Mouse (Mus musculus) midbrain, embryonic 13.5 days (tissue): ENCODE data around the gene Prkn. TPM values are rescaled to one million over a fixed set of nuclear protein-coding genes. Genes with fewer than 3 reads are reported as not detected.

Source experiments
- ATAC-seq: fragments of 200-750 bp; cut with Nextera tagmentation; 2 replicates; pipeline ENCODE4 v1.8.0; 2017; ENCODE audit warnings: mild to moderate bottlenecking, moderate TSS enrichment, moderate library complexity
- H3K27ac ChIP-seq: fragments of 300-500 bp; sonication (generic); 2 replicates; pipeline ENCODE4 v1.5.1; 2015; ENCODE audit warnings: inconsistent platforms, mild to moderate bottlenecking, moderate library complexity
- H3K27me3 ChIP-seq: fragments of 300-500 bp; sonication (generic); 2 replicates; pipeline ENCODE4 v1.6.1; 2015; ENCODE audit warnings: mild to moderate bottlenecking, inconsistent platforms
- H3K36me3 ChIP-seq: fragments of 300-500 bp; sonication (generic); 2 replicates; pipeline ENCODE4 v1.6.1; 2015; ENCODE audit warnings: mild to moderate bottlenecking, inconsistent platforms
- H3K4me1 ChIP-seq: fragments of 300-500 bp; sonication (generic); replicated peaks from 2 replicates; pipeline ENCODE4 v1.6.1; 2015; ENCODE audit warnings: inconsistent platforms
- H3K4me2 ChIP-seq: fragments of 300-500 bp; sonication (generic); replicated peaks from 2 replicates; pipeline ENCODE4 v1.6.1; 2015; ENCODE audit warnings: moderate library complexity, mild to moderate bottlenecking, inconsistent platforms
- H3K4me3 ChIP-seq: fragments of 300-500 bp; sonication (generic); replicated peaks from 2 replicates; pipeline ENCODE4 v1.5.1; 2015; ENCODE audit warnings: mild to moderate bottlenecking, inconsistent platforms
- H3K9ac ChIP-seq: fragments of 300-500 bp; sonication (generic); replicated peaks from 2 replicates; pipeline ENCODE4 v1.6.1; 2015; ENCODE audit warnings: mild to moderate bottlenecking, inconsistent platforms
- H3K9me3 ChIP-seq: fragments of 300-500 bp; sonication (generic); 2 replicates; pipeline ENCODE4 v1.6.1; 2016; ENCODE audit warnings: mild to moderate bottlenecking, inconsistent platforms
- WGBS: fragments of 180-500 bp; shearing (Covaris S2); methylation state at CpG from one replicate; pipeline ENCODE4 v1.1.7; 2015; 5-methylcytosine and 5-hydroxymethylcytosine counted together
- polyA plus RNA-seq: library from polyadenylated mRNA; unstranded; fragments of >200 nt; fragmentation: Nextera tagmentation; extraction: Ambion mirVana; gene quantifications from 2 replicates; pipeline ENCODE4 v1.2.1, GENCODE M21; 2015

Gene Prkn
- polyA plus RNA-seq, 1 experiment from 2014 or later, result 3.1 TPM

DNA sequence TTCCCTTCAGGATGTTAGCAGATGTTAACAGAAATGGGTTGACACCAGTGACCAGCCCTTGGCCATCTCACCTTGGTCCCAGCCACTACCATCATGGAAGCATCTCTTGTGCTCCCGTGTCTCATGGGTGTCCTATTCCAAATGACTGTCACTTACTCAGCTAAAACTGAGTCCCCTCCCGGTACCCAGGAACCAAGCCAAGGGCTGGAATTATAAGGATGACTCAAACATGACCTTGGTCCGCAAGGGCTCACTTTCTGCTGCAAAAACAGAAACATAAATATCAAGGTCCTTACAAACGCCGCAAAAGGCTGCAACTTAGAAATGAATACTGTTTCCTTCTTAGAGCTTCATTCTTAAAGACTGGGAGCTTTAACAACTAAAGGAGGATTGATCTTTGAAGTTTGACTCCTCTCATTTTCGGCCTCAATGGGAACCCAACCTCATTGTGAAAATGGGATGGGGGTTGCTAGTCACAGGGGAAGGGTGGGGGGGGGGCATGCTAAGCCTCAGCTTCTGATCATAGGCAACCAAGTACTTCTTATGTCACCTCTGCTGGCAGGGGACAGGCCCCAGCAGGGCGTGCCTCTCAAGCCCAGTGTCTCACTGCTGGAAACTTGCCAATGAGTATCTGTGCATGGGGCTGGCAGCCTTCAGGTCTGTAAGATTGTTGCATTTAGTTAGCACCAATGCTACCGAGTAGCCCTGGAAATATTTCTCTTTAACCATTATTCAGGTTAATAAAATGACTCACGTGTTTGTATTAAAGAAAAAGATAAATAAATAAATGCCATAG lies 1208.7 kb downstream of the Prkn start:
- 70% methylated on average over 9 of the region's 9 CpGs for WGBS
- Histone ChIP-seq H3K27ac (no peak overlapping the region), H3K9me3 (no peaks in the 10 kb centered on the region), H3K4me3 (no peak overlapping the region), H3K9ac (no peak overlapping the region), H3K27me3 (peaks cover 15% of the 10 kb centered on the region; the same call in 1 of the 2 replicates), H3K4me2 (no peak overlapping the region), H3K36me3 (no peaks in the 10 kb centered on the region), H3K4me1 (0 out of 2 replicates have a peak, but pooled peaks cover 6% of the 10 kb centered on the region)
- ATAC-seq, result no peak

DNA sequence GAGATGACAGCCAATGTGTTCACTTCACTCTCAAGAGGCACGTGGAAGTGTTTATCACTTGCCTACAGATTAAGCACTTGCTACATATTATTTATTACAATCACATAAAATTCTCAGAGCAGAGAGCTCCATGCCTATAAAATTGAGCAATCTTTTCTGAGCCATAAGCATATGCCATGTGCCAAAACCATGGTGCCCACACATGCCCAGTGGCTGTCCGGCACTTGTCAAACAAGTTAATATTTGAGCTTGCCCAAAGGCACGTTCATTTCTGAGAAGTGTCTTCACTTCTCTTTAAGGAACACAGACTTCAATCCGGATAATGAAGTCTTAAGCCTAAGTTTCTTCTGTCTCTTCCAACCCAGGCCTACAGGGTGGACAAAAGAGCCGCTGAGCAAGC lies 1210.1 kb downstream of the Prkn start:
- H3K4me2 ChIP-seq, result no peak overlapping the region
- H3K4me1 ChIP-seq, result 0 out of 2 replicates have a peak, but pooled peaks cover 4% of the 10 kb centered on the region
- no peaks in the 10 kb centered on the region for H3K36me3 ChIP-seq
- H3K27ac ChIP-seq, result no peak overlapping the region
- no peak for ATAC-seq
- no peak overlapping the region for H3K4me3 ChIP-seq
- H3K9me3 ChIP-seq, result no peaks in the 10 kb centered on the region
- H3K9ac ChIP-seq, result no peak overlapping the region
- WGBS, result 87% methylated on average over 5 of the region's 5 CpGs
- peaks cover 10% of the 10 kb centered on the region; the same call in 1 of the 2 replicates for H3K27me3 ChIP-seq

DNA sequence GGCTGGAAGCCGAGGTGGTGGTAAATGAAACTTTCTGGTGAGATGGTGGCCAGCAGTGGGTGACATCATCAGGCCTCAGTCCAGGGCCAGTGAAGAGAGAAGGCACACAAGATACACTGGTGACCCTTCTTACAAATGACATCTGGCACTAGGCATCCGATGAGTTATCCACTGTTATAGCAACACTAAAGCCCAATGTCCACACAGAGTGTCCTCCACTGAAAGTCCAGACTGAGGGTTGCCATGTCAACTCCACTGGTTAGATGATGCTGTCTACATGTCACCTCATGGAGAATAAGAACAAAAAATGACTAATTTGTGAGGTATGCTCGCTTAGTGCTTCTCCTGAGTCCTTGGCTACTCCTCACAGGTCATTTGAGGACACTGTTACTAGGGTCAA lies 1210.8 kb downstream of the Prkn start:
- H3K27me3 ChIP-seq, result peaks cover 6% of the 10 kb centered on the region; the same call in 1 of the 2 replicates
- 82% methylated on average over 3 of the region's 3 CpGs for WGBS
- H3K36me3 ChIP-seq, result no peaks in the 10 kb centered on the region
- H3K9me3 ChIP-seq, result no peaks in the 10 kb centered on the region
- H3K4me3 ChIP-seq, result no peak overlapping the region
- no peak for ATAC-seq
- no peaks in the 10 kb centered on the region for H3K4me1 ChIP-seq
- no peak overlapping the region for H3K4me2 ChIP-seq
- no peak overlapping the region for H3K27ac ChIP-seq
- H3K9ac ChIP-seq, result no peak overlapping the region

DNA sequence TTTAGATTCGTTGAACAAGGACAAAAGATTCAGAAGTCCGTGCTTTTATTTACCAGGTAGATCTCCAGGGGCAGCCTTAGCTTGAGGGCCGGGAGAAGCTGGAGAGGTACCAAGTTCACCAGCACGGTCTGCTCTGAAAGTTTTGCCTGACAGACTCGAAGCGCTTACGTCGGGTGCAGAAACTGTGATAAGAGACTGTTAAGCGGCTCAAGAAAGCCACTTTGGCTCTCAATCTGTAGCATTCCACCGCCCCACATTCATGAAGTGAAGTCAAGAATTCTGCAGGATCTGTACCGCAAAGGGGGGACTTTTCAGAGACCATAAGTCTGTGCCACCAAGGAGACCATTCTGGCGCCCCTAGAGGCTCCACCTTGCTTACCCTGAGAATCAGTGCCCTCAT lies 1212.5 kb downstream of the Prkn start:
- WGBS, result 89% methylated on average over 12 of the region's 12 CpGs
- H3K4me1 ChIP-seq, result no peaks in the 10 kb centered on the region
- no peak overlapping the region for H3K9ac ChIP-seq
- H3K9me3 ChIP-seq, result no peaks in the 10 kb centered on the region
- H3K27me3 ChIP-seq, result no peaks in the 10 kb centered on the region; the same call in 1 of the 2 replicates
- no peak for ATAC-seq
- no peak overlapping the region for H3K27ac ChIP-seq
- no peak overlapping the region for H3K4me2 ChIP-seq
- H3K4me3 ChIP-seq, result no peak overlapping the region
- no peaks in the 10 kb centered on the region for H3K36me3 ChIP-seq

DNA sequence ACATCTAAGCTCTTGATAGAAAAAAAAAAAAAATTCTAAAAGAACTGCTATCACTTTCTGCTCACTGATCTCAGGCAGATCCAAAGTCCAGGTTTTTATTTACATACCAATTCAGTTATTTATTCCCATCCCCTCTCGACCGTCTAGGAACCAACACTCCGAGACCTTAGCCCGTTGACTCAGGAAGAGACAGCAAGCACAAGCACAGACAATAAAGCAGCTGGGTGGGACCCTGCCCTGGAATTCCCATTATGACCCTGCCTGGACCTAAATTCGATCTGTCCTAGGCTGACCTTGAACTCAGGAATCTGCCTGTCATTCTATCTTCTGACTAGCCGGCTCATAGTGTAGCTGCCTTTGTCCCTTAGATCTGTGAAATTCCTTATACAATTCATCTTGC lies 1218.9 kb downstream of the Prkn start:
- Histone ChIP-seq H3K9ac (no peak overlapping the region), H3K4me3 (no peak overlapping the region), H3K27ac (no peak overlapping the region), H3K4me1 (no peaks in the 10 kb centered on the region), H3K27me3 (0 out of 2 replicates have a peak, but pooled peaks cover 7% of the 10 kb centered on the region), H3K9me3 (no peaks in the 10 kb centered on the region), H3K36me3 (no peaks in the 10 kb centered on the region), H3K4me2 (no peak overlapping the region)
- no peak for ATAC-seq
- WGBS, result 88% methylated on average over 6 of the region's 6 CpGs

DNA sequence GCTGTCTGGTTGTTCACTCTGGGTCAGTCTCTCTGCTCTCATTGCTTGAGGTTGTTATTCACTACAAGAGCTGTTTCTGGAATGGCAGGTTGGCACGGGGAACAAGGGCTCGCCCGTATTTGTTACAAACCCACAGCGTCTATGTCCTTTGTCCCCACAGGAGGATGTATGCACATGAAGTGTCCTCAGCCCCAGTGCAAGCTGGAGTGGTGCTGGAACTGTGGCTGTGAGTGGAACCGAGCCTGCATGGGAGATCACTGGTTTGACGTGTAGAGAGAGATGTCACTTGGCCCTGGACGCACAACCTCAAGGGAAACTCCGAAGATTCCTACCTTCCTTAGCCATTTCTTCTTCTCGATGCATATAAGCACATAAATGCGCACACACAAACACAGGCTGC lies 1221.2 kb downstream of the Prkn start:
- no peak for ATAC-seq
- Histone ChIP-seq H3K36me3 (no peaks in the 10 kb centered on the region), H3K4me3 (no peak overlapping the region), H3K9me3 (no peaks in the 10 kb centered on the region), H3K9ac (no peak overlapping the region), H3K4me2 (no peak overlapping the region), H3K27me3 (peaks cover 12% of the 10 kb centered on the region; the same call in 1 of the 2 replicates), H3K4me1 (no peaks in the 10 kb centered on the region), H3K27ac (no peak overlapping the region)
- 91% methylated on average over 10 of the region's 10 CpGs for WGBS

DNA sequence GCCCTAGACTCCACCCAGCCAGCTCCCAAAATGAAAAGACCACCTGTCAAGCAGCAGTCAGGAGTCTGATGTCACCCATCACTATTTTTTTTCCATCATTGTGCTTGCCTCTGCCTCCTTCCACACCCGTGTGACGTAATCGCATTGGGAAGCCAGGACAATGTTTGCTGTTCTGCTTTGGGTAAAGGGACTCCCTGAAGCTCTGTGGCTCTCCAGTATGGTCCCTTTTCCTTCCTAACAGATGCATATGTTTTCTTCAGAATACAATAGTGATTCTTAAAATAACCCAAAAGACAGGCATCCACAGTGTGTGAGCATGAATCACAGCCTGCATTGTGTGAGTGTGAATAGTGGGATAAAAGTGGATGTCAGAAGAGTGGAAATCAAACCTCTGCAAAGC lies 1222.7 kb downstream of the Prkn start:
- no peaks in the 10 kb centered on the region for H3K4me1 ChIP-seq
- H3K9me3 ChIP-seq, result no peaks in the 10 kb centered on the region
- H3K36me3 ChIP-seq, result no peaks in the 10 kb centered on the region
- H3K9ac ChIP-seq, result no peak overlapping the region
- no peak for ATAC-seq
- no peak overlapping the region for H3K4me3 ChIP-seq
- H3K4me2 ChIP-seq, result no peak overlapping the region
- H3K27ac ChIP-seq, result no peak overlapping the region
- 58% methylated on average over 3 of the region's 3 CpGs for WGBS
- H3K27me3 ChIP-seq, result peaks cover 12% of the 10 kb centered on the region; the same call in 1 of the 2 replicates

DNA sequence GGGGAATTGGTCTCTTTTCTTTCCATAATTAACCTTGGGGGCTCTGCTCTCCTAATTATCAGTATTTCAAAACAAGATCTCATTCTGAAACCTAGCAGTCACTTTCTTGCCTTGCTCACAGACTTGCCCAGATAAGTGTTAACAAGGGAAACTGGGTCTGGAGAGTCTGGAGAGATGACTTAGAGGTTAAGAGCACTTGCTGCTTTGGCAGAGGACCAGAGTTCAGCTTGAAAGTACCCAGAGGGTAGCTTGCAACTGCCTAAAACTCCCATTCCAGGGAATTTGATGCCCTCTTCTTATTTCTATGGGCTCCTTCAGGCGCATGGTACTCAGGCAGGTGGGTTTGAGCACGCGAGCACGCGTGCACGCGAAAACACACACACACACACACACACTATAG lies 1223.3 kb downstream of the Prkn start:
- H3K4me2 ChIP-seq, result no peak overlapping the region
- WGBS, result 96% methylated on average over 7 of the region's 7 CpGs
- H3K4me1 ChIP-seq, result no peaks in the 10 kb centered on the region
- H3K36me3 ChIP-seq, result no peaks in the 10 kb centered on the region
- ATAC-seq, result no peak
- H3K4me3 ChIP-seq, result no peak overlapping the region
- no peaks in the 10 kb centered on the region for H3K9me3 ChIP-seq
- peaks cover 12% of the 10 kb centered on the region; the same call in 1 of the 2 replicates for H3K27me3 ChIP-seq
- no peak overlapping the region for H3K27ac ChIP-seq
- no peak overlapping the region for H3K9ac ChIP-seq

DNA sequence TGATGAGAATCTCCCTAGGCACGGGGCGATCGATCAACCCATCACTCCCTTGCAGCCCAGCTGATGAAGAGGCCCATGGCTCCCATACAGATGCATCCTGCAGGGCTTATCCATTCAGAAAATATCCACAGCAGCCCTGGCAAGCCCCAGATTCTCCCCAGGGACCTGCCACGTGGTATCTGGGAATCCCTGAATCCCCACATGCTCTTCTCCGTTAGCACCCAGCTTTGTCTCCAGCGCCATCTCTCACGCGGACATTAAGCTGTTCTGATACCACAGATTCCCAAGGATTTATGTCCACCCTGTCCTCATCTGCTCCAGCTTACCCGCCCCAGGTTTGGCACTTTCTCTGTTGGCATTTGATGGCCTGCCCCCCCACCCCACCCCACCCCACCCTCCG lies 1225.9 kb downstream of the Prkn start:
- 81% methylated on average over 10 of the region's 10 CpGs for WGBS

DNA sequence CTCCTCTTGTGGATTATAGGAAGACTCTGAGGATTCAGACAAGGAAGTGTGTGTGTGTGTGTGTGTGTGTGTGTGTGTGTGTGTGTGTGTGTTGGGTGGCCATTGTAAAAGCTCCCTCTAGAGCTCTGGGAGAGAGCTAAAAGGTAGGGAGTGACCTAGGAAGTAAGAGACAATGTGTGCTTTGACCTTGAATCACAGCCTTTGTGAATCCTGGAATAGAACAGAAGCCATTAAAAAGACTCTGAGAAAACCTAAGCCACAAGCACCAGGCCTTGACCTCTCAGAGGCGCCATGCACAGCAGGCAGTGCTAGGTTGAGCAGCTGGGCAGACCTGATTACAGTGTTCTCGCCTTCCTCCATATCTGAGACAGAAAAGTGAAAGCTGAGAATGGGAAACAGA lies 1236.6 kb downstream of the Prkn start:
- H3K27me3 ChIP-seq, result no peaks in the 10 kb centered on the region
- 41% methylated on average over 2 of the region's 2 CpGs for WGBS
- H3K36me3 ChIP-seq, result no peaks in the 10 kb centered on the region
- no peak overlapping the region for H3K4me2 ChIP-seq
- ATAC-seq, result no peak
- no peaks in the 10 kb centered on the region for H3K9me3 ChIP-seq
- no peak overlapping the region for H3K9ac ChIP-seq
- H3K4me1 ChIP-seq, result no peaks in the 10 kb centered on the region
- H3K27ac ChIP-seq, result no peak overlapping the region
- no peak overlapping the region for H3K4me3 ChIP-seq

More for the DNA sequence above, 1225.9 kb downstream of the Prkn start:
- Histone ChIP-seq H3K36me3 (no peaks in the 10 kb centered on the region), H3K9me3 (0 out of 2 replicates have a peak, but pooled peaks cover 7% of the 10 kb centered on the region), H3K9ac (no peak overlapping the region), H3K4me2 (no peak overlapping the region), H3K4me3 (no peak overlapping the region), H3K27ac (no peak overlapping the region), H3K4me1 (no peaks in the 10 kb centered on the region), H3K27me3 (peaks cover 7% of the 10 kb centered on the region; the same call in 1 of the 2 replicates)
- ATAC-seq, result no peak

DNA sequence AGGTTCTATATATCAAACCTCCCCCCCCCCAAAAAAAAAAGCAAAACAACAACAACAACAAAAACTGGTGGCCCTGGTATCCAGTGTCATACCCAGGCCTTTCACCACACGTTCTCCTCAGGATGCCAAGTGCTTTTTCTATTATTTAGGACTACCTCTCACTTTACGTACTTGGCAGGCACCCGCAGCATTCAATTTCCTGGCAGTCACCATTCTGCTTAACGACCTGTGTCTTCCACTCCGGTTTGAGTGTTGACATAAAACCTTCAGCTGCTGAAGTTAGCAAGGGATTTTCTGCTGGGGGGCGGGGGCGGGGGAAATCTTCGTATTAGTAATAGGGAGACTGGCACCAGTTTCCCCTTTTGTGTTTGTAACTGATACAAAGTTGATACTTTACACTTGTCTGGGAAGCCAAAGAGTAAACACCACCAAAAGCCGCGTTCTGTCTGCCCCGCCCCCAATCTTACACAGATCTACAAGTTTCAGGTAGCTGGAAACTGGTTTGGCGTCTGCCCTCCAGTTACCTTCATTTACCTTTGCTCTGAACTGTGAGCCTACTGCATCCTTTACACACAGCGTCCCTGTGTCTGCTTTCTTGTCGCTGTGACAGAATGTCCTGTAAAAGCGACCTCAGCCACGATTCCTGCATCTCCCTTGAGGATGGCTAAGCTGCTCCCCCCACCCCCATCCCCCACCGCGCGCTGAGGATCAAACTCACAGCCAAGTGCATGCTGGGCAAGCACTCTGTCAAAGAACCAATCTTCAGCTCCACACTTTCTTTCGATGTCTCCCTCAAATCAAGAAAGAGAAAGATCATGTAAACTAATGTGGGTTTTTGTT lies 1240.7 kb downstream of the Prkn start:
- H3K4me2 ChIP-seq, result no peak overlapping the region
- no peak overlapping the region for H3K27ac ChIP-seq
- no peaks in the 10 kb centered on the region for H3K4me1 ChIP-seq
- no peaks in the 10 kb centered on the region for H3K9me3 ChIP-seq
- H3K9ac ChIP-seq, result no peak overlapping the region
- 56% methylated on average over 20 of the region's 20 CpGs for WGBS
- H3K36me3 ChIP-seq, result no peaks in the 10 kb centered on the region
- ATAC-seq, result no peak
- no peak overlapping the region for H3K4me3 ChIP-seq
- no peaks in the 10 kb centered on the region for H3K27me3 ChIP-seq

DNA sequence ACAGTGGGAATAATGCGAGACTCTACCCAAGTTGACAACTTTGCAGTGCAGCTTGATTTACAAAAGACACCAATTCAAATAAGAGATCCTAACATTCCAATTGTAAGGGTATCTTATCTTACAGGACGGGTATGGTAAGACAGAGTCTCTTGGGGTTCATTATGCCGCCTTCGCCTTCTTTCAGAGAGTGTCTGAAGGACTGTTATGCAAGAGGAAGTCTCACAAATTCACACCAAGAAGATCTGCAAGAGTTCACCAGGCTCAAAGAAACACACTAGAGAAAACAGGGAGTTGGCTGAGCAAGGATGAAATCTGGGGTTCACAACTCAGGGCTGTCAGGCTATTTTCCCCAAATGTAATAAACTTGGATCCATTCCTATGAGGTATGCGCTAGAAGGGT lies 1242.0 kb downstream of the Prkn start:
- H3K9me3 ChIP-seq, result no peaks in the 10 kb centered on the region
- no peaks in the 10 kb centered on the region for H3K36me3 ChIP-seq
- no peak overlapping the region for H3K4me2 ChIP-seq
- WGBS, result 88% methylated on average over 5 of the region's 5 CpGs
- H3K9ac ChIP-seq, result no peak overlapping the region
- no peak for ATAC-seq
- no peak overlapping the region for H3K27ac ChIP-seq
- no peaks in the 10 kb centered on the region for H3K4me1 ChIP-seq
- H3K4me3 ChIP-seq, result no peak overlapping the region
- H3K27me3 ChIP-seq, result no peaks in the 10 kb centered on the region
